Mouse (Mus musculus) liver, embryonic 15.5 days (tissue): ENCODE measurements around the gene Osbpl9. TPM values are rescaled to one million over a fixed set of nuclear protein-coding genes. Genes with fewer than 3 reads are reported as not detected.

Experiments used
- ATAC-seq: fragments of 200-750 bp; cut with Nextera tagmentation; 2 replicates; pipeline ENCODE4 v1.8.0; 2017; ENCODE audit warnings: moderate number of reproducible peaks, mild to moderate bottlenecking, moderate library complexity; ENCODE audit not compliant: insufficient read depth
- H3K27ac ChIP-seq: fragments of 300-500 bp; sonication (generic); replicated peaks from 2 replicates; pipeline ENCODE4 v1.5.1; 2015; ENCODE audit warnings: mild to moderate bottlenecking, inconsistent platforms
- H3K27me3 ChIP-seq: fragments of 300-500 bp; sonication (generic); 2 replicates; pipeline ENCODE4 v1.6.1; 2015; ENCODE audit warnings: mild to moderate bottlenecking, inconsistent platforms
- H3K36me3 ChIP-seq: fragments of 300-500 bp; sonication (generic); replicated peaks from 2 replicates; pipeline ENCODE4 v1.6.1; 2015; ENCODE audit warnings: moderate library complexity, mild to moderate bottlenecking, inconsistent platforms
- H3K4me1 ChIP-seq: fragments of 300-500 bp; sonication (generic); replicated peaks from 2 replicates; pipeline ENCODE4 v1.6.1; 2015; ENCODE audit warnings: inconsistent platforms
- H3K4me2 ChIP-seq: fragments of 300-500 bp; sonication (generic); 2 replicates; pipeline ENCODE4 v1.6.1; 2015; ENCODE audit warnings: moderate library complexity, mild to moderate bottlenecking, inconsistent platforms
- H3K4me3 ChIP-seq: fragments of 300-500 bp; sonication (generic); replicated peaks from 2 replicates; pipeline ENCODE4 v1.5.1; 2015; ENCODE audit warnings: mild to moderate bottlenecking, inconsistent platforms
- H3K9ac ChIP-seq: fragments of 300-500 bp; sonication (generic); 2 replicates; pipeline ENCODE4 v1.6.1; 2015; ENCODE audit warnings: moderate library complexity, mild to moderate bottlenecking, inconsistent platforms
- H3K9me3 ChIP-seq: fragments of 300-500 bp; sonication (generic); replicated peaks from 2 replicates; pipeline ENCODE4 v1.6.1; 2016; ENCODE audit warnings: inconsistent platforms
- WGBS: fragments of 180-500 bp; shearing (Covaris S2); methylation state at CpG from one replicate; pipeline ENCODE4 v1.1.7; 2015; ENCODE audit warnings: mixed read lengths; ENCODE audit not compliant: insufficient replicate concordance; 5-methylcytosine and 5-hydroxymethylcytosine counted together
- polyA plus RNA-seq: library from polyadenylated mRNA; unstranded; fragments of >200 nt; fragmentation: Nextera tagmentation; extraction: Ambion mirVana; gene quantifications from 2 replicates; pipeline ENCODE4 v1.2.1, GENCODE M21; 2015

Gene Osbpl9
- 25.1 and 26.4 TPM in 2 replicates for polyA plus RNA-seq

DNA sequence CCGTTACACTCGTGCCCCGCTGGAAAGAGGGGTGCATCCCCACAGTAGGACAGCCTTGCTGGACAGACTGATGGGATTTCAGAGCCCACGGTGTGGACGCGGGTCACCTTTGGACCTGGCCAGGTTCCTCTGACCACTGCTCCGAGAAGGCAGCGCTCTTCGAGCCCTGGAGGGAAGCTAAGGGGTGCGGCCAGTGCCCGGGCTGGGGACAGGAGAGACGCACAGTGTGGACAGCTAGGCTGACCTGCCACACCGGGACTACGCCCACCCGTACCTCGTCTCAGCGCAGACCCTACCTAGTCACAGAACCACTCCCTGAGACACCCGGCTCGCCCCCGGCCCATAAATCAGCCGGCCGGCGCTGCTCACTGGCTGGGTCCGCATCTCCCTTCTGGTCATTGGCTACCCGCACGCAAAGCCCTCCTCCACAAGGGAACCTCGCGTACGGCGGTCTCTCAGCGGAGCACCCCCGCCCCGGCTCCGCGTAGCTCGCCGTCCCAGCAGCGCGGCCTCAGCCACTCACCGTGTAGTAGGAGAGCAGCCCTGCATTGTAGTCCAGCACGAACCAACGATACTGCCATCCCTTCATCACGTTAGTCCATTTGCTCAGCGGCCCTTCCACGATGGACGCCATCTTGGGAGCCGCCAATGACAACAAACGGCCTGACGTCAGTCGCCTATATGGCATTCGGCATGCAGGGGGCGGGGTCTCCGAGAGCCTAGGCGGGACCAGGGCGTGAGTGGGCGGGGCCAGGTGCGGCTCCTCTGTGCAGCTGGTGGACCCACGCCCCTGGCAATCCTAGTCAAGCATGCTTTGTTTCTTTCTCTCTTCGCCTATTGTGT is at the start of gene Osbpl9:
Osbpl9 (minus strand) TSS at position 691 of the 843 bp plus-strand sequence.
- no peaks in the 10 kb centered on the region for H3K9me3 ChIP-seq
- no peaks in the 10 kb centered on the region for H3K27me3 ChIP-seq
- ATAC-seq, result peak; percentile 93
- peak within 1 kb of the TSS; percentile 92 for H3K4me3 ChIP-seq
- peak within 1 kb of the TSS; percentile 78 for H3K9ac ChIP-seq
- H3K4me1 ChIP-seq, result peaks cover 31% of the 10 kb centered on the region
- peak within 1 kb of the TSS; percentile 84 for H3K27ac ChIP-seq
- H3K36me3 ChIP-seq, result no peaks in the 10 kb centered on the region
- H3K4me2 ChIP-seq, result peak within 1 kb of the TSS; percentile 98
- WGBS, result under 1% methylated on average over 59 of the region's 59 CpGs

DNA sequence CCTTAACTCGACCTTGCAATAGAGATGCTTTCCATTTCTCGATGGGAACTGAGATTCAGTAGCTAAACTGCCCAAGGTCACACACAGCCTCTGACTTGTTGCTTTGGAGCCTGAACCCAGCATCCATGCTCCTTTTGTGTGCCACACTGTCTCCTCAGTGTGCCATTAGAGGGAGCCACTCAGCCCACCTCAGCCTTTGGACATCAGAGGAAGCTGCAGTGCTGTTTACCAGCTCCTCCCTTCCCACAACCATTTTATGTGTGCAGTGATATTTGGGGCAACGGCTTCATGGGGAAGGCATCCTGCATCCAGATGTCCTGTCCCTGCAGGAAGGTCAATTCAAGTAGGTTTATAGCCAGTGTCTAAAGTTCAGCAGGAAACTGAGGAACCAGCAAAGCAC is 49.5 kb upstream of the Osbpl9 start:
- no peak overlapping the region for H3K27ac ChIP-seq
- H3K4me3 ChIP-seq, result no peak overlapping the region
- ATAC-seq, result no peak
- no peaks in the 10 kb centered on the region for H3K36me3 ChIP-seq
- WGBS, result 27% methylated on average over 3 of the region's 3 CpGs
- H3K27me3 ChIP-seq, result no peaks in the 10 kb centered on the region
- peaks cover 44% of the 10 kb centered on the region for H3K4me1 ChIP-seq
- no peak overlapping the region for H3K9ac ChIP-seq
- no peaks in the 10 kb centered on the region for H3K9me3 ChIP-seq
- H3K4me2 ChIP-seq, result peak overlapping the region; percentile 6; the same call in 1 of the 2 replicates

DNA sequence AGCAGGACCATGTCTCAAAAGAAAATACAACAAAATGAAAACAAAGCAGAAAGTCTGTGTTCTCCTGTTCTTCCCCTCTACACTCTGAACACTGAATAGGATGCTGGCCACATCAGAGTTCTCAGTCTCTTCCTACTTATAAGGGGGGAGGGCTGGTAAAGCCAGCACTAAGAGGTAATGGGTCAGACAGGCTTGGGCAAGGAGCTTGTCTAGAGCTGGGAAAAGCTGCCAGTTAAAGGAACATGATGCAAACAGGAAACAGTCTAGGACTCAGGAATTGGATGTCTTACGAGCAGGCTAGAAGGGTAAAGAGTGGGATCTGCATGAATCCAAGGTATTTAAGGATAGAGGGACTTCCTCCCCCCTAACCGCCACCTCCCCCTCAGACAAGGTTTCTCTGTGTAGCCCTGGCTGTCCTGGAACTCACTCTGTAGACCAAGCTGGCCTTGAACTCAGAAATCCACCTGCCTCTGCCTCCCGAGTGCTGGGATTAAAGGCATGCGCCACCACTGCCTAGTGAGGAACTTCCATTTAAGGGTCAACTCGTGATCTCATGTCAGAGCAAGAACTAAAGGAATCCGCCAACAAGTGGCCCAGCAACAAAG is 43.0 kb upstream of the Osbpl9 start:
- Histone ChIP-seq H3K4me2 (no peak overlapping the region), H3K9ac (no peak overlapping the region), H3K27ac (no peak overlapping the region), H3K9me3 (no peaks in the 10 kb centered on the region), H3K36me3 (no peaks in the 10 kb centered on the region), H3K27me3 (no peaks in the 10 kb centered on the region), H3K4me3 (no peak overlapping the region), H3K4me1 (no peaks in the 10 kb centered on the region)
- WGBS, result 54% methylated on average over 6 of the region's 6 CpGs
- ATAC-seq, result no peak

DNA sequence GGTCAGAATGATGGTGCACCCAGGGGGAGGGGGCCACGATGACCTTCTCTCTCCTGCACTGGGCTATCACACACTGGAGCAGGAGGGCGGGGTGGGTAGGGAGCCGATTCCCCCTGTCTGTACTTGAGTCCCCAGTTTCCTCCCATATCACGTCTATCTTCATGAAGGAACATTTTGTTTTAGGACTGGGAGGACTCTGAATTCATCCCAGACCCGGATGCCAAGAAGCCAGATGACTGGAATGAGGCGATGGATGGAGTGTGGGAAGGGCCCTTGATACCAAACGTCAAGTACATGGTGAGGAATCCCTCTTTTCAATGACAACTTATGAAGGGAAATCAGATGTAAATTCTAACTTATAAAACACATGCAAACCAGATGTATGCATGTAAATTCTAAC is 42.4 kb upstream of the Osbpl9 start:
- Histone ChIP-seq H3K27me3 (no peaks in the 10 kb centered on the region), H3K4me1 (no peaks in the 10 kb centered on the region), H3K9ac (no peak overlapping the region), H3K9me3 (no peaks in the 10 kb centered on the region), H3K36me3 (no peaks in the 10 kb centered on the region), H3K27ac (no peak overlapping the region), H3K4me3 (no peak overlapping the region), H3K4me2 (no peak overlapping the region)
- 58% methylated on average over 7 of the region's 7 CpGs for WGBS
- no peak for ATAC-seq

GRCm38 (mm10) chr4:109241934-109242333 is 39.9 kb upstream of the Osbpl9 start:
- H3K36me3 ChIP-seq, result no peaks in the 10 kb centered on the region
- no peak overlapping the region for H3K27ac ChIP-seq
- 56% methylated on average over 4 of the region's 4 CpGs for WGBS
- no peak overlapping the region for H3K4me2 ChIP-seq
- H3K4me3 ChIP-seq, result no peak overlapping the region
- H3K27me3 ChIP-seq, result no peaks in the 10 kb centered on the region
- no peaks in the 10 kb centered on the region for H3K4me1 ChIP-seq
- ATAC-seq, result no peak
- no peak overlapping the region for H3K9ac ChIP-seq
- no peaks in the 10 kb centered on the region for H3K9me3 ChIP-seq

GRCm38 (mm10) chr4:109241221-109241620 is 39.1 kb upstream of the Osbpl9 start:
- H3K9ac ChIP-seq, result no peak overlapping the region
- ATAC-seq, result no peak
- no peaks in the 10 kb centered on the region for H3K36me3 ChIP-seq
- no peak overlapping the region for H3K4me2 ChIP-seq
- no peaks in the 10 kb centered on the region for H3K4me1 ChIP-seq
- no peak overlapping the region for H3K27ac ChIP-seq
- no peaks in the 10 kb centered on the region for H3K9me3 ChIP-seq
- H3K4me3 ChIP-seq, result no peak overlapping the region
- H3K27me3 ChIP-seq, result no peaks in the 10 kb centered on the region

- Histone ChIP-seq H3K27ac (no peak overlapping the region), H3K4me2 (no peak overlapping the region), H3K36me3 (no peaks in the 10 kb centered on the region), H3K9ac (no peak overlapping the region), H3K9me3 (no peaks in the 10 kb centered on the region), H3K4me3 (no peak overlapping the region), H3K27me3 (no peaks in the 10 kb centered on the region), H3K4me1 (no peaks in the 10 kb centered on the region)
- ATAC-seq, result no peak
- 79% methylated on average over 24 of the region's 24 CpGs for WGBS
Measured at GRCm38 (mm10) chr4:109238428-109239268, 36.6 kb upstream of the Osbpl9 start.

DNA sequence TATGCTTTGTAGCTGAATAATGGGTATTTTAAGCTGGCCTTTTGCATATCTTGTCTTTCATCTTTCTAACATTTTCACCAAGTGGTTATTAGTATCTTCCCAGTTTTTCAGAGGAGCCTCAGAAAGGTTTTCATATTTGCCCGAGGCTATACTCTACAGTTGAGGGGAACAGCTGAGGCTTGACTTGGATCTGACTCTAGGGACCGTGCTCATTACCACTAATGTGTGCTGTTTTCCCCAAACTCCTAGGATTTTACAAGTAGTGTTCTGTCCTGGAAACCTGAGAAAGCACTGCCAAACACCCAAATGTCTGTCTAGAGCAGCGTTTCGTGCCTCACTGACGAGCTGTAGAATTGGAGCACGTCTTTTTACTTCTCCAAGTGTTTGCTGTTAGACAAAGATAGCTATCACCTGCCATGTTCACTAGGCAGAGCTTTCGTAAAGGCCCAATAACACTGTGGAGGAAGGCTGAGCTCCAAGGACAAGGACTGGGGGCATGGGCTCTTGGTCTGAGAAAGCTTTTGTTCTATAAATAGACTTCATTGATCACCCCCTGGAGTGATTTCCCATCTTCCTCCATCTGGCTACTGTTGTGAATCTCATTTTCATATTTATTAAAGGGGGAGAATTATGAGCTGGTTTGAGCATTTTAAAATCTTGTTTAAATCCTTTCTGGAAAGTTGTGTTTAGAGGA is 34.3 kb upstream of the Osbpl9 start:
- Histone ChIP-seq H3K27me3 (no peaks in the 10 kb centered on the region), H3K9ac (no peak overlapping the region), H3K9me3 (no peaks in the 10 kb centered on the region), H3K36me3 (no peaks in the 10 kb centered on the region), H3K4me1 (no peaks in the 10 kb centered on the region), H3K27ac (no peak overlapping the region), H3K4me2 (no peak overlapping the region), H3K4me3 (no peak overlapping the region)
- ATAC-seq, result no peak
- 63% methylated on average over 7 of the region's 7 CpGs for WGBS

DNA sequence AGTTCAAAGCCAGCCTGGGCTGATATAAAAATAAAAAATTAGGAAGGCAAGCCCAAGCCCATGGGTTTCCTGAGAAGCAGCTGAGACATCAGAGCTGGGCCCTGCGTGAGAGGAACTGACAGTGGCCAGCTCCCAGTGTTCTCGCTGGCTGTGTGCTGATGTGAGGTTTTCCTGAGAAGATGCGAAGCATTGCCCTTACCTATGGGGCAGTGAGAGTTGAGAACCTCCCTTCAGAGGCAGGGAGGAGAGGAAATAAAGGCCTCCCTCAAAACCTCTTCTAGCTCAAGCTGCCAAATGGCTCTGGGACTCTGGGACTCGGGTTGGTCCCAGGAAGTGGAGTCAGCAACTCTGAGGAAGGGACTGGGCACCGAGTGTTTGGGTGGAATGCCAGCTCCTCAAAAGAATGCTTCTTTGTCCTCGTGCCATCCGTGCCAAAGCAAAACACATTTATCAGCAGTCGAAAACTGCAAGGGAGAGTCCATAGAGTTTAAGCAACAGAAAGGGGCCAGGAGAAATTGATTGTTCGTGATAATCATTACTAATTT is 32.8 kb upstream of the Osbpl9 start:
- H3K4me3 ChIP-seq, result no peak overlapping the region
- no peak for ATAC-seq
- 58% methylated on average over 9 of the region's 9 CpGs for WGBS
- no peaks in the 10 kb centered on the region for H3K9me3 ChIP-seq
- no peak overlapping the region for H3K9ac ChIP-seq
- no peaks in the 10 kb centered on the region for H3K36me3 ChIP-seq
- no peaks in the 10 kb centered on the region for H3K4me1 ChIP-seq
- H3K4me2 ChIP-seq, result no peak overlapping the region
- H3K27ac ChIP-seq, result no peak overlapping the region
- no peaks in the 10 kb centered on the region for H3K27me3 ChIP-seq

DNA sequence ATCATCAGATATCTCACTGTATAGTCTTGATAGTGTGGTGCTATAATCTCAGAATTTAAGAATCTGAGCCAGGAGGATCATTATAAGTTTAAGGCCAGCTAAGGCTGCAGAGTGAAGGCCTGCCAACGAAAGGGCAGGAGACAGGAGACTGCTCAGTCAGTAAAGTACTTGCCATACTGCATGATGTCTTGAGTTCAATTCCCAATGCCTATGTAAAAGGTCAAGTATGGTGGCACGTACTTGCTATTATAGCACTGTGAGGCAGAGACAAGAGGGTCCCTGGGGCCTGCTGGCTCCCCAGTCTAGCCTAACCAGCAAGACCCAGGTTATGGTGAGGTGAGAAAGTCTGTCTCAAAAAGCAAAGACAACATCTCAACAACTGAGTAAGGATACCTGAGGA is 32.1 kb upstream of the Osbpl9 start, which contains the start of gene Calr4:
Calr4 (plus strand) TSS at position 301 of the 400 bp plus-strand sequence.
- no peak for ATAC-seq
- H3K27me3 ChIP-seq, result no peaks in the 10 kb centered on the region

More for the DNA sequence above, 32.1 kb upstream of the Osbpl9 start, which contains the start of gene Calr4:
- Histone ChIP-seq H3K27ac (no peak within 1 kb of the TSS), H3K9ac (no peak within 1 kb of the TSS), H3K9me3 (no peaks in the 10 kb centered on the region), H3K36me3 (no peaks in the 10 kb centered on the region), H3K4me3 (no peak within 1 kb of the TSS), H3K4me1 (no peaks in the 10 kb centered on the region), H3K4me2 (no peak within 1 kb of the TSS)
- WGBS, result 64% methylated on average over 2 of the region's 2 CpGs
